Mouse (Mus musculus) heart, adult 2 months (tissue): ENCODE data around the gene Cysrt1.

Experiments
- CTCF ChIP-seq: fragments of 200-600 bp; IDR thresholded peaks from 2 replicates; pipeline ENCODE4 v1.8.1; 2022; ENCODE audit warnings: antibody characterized with exemption, mild to moderate bottlenecking, moderate library complexity
- EP300 ChIP-seq: fragments of 200-500 bp; IDR thresholded peaks from 2 replicates; pipeline ENCODE4 v1.6.1; 2011; ENCODE audit warnings: low read depth, low read length, control low read depth; ENCODE audit not compliant: insufficient read depth
- POLR2A ChIP-seq: fragments of 200-500 bp; IDR thresholded peaks from 2 replicates; pipeline ENCODE4 v1.6.1; 2011; ENCODE audit warnings: mild to moderate bottlenecking, low read depth, low read length, control low read depth; ENCODE audit not compliant: insufficient read depth

DNA sequence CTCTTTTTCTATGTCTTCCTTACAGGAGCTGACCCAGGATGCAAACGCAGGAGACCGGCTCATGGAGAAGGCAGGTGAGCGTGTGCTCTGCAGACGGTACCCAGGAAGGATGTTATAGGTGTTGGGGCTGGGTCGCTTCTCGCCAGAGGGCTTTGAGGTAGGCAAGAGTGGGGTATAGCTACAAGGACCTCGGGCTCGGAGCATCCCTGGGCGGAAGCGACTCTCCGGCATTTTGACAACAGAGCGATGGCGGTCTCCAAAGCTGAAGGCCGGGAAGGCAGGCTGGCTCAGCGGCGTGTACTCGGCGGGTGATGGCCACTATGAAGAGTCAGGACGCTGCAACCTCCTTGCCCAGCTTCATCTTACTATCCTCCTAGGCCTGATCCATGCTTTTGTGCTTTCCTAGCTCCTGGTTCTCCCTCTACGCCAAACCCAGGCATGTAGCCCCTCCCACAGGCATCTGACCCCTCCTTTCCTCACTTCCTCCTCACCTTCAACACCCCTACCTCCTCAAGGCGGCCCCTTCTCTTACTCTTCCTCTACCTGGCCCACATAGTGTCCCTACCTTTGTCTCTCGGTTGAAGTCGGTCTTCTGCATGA lies 28.9 kb downstream of the Cysrt1 start:
- TF ChIP-seq CTCF: no peak
- TF ChIP-seq POLR2A: no peak
- no peak for TF ChIP-seq EP300
